Mouse (Mus musculus) induced T-regulatory cell, adult 2 months (primary cell): ENCODE data around the gene Cenpu.

ENCODE experiments used
- DNase-seq: peaks from one replicate; pipeline ENCODE4 v3.0.0-alpha.2; 2012; ENCODE audit warnings: low read depth

The Cenpu gene

GRCm38 (mm10) chr8:46599314-46599904 is 47.6 kb downstream of the Cenpu start:
- DNase-seq = no peak

DNA sequence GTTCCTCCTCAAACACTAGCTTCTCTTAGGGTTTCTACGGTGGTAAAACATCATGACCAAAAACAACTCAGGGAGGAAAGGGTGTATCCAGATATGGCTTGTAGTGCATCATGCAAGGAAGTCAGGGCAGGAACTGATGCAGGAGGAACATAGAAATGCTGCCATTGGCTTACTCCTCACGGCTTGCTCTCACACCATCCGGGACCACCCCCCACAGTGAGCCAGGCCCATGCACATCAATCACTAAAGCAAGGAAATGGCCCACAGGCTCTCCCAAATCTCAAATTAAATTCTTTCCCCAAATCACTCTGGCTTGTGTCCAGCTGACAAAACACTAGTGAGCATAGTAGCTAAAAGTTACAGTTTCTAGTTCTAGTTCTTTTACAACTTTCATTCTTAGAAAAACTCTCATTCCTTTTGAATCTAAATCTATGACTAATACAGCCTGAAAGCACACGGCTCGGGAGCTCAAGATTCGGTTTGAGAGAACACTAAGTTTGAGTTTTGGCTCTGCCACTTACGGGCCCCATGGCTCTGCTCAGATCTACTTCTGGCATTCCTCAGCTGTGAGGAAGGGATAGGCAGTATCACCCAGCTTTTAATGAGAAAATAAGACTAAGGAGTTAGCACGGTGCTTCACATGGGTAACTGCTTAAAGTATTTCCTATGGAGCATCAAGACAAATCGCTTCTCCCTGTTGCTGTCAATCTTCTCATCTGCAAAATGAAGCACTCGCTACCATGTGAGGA is 49.3 kb downstream of the Cenpu start:
- DNase-seq = no peak

DNA sequence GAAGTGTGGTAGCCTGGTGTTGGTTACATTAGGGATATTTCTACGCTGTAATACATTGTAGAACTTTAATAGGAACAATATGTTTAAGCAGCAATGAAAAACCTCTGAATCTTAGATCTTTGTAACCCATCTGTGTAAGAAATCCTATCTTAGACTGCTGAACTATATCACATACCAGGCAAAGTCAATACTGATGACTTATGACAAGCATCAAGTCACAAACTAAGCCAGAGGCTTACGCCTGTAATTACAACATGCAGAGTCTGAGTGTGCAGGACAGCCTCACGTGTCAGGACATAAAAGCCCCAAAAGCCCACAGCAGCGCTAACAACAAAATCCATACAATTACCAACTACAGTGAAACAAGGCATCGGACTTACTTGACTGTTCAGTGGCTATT is 51.8 kb downstream of the Cenpu start:
- no peak for DNase-seq

DNA sequence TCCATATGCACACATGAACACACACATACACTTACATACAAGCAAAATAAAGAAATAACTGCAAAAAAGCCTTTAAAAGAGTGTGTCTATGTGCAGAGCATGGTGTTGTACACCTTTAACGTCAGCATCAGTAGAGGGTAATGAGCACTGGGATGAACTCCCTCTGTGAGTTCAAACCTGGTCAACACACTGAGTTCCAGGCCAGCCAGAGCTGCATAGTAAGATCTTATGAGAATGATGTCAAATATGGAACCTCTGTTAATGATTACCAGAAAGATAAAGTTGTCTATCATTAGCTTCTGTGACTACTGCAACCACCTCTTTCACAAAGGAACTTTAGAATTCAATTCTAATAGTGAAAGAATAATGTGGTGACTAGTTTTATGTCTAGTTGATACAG is 55.1 kb downstream of the Cenpu start:
- no peak for DNase-seq

GRCm38 (mm10) chr8:46611557-46611956 is 59.7 kb downstream of the Cenpu start:
- peak; percentile 39 for DNase-seq

DNA sequence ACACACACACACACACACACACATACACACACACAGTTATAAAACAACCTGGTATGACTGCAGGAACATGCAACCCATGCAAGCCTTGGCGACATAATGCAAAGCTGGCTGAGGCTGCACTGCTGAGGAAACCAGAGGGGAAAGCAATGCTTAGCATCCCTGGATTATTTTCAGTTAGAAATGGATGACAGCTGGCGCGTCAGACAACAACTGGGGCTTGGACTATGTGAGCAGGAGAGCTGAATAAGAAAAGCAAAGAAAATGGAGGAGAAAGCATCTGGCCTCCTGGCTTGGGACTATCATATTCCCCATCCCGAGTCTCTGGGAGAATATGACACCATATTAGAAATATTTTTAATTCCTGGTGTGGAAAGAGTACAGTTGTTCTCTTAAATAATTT is 61.1 kb downstream of the Cenpu start:
- no peak for DNase-seq

GRCm38 (mm10) chr8:46613377-46613776 is 61.5 kb downstream of the Cenpu start:
- DNase-seq = no peak

DNA sequence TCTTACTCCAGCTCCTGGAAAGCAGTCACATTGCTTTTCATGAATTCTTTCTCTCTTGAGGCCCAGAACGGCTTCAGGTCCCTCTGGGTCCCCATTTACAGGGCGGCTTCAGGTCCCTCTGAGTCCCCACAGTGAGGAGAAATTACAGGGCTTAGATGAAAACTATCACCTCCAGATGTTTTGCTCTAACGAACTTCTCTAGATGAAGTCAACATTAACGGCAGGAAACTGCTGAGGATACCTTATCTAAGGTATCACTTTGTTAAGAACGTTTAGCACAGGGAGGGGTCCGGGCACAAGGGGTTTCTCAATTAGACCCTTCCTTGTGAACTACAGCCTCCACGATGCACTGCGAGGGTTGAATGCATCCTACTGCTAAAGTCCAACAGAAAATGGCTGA is 64.1 kb downstream of the Cenpu start:
- peak; percentile 59 for DNase-seq

DNA sequence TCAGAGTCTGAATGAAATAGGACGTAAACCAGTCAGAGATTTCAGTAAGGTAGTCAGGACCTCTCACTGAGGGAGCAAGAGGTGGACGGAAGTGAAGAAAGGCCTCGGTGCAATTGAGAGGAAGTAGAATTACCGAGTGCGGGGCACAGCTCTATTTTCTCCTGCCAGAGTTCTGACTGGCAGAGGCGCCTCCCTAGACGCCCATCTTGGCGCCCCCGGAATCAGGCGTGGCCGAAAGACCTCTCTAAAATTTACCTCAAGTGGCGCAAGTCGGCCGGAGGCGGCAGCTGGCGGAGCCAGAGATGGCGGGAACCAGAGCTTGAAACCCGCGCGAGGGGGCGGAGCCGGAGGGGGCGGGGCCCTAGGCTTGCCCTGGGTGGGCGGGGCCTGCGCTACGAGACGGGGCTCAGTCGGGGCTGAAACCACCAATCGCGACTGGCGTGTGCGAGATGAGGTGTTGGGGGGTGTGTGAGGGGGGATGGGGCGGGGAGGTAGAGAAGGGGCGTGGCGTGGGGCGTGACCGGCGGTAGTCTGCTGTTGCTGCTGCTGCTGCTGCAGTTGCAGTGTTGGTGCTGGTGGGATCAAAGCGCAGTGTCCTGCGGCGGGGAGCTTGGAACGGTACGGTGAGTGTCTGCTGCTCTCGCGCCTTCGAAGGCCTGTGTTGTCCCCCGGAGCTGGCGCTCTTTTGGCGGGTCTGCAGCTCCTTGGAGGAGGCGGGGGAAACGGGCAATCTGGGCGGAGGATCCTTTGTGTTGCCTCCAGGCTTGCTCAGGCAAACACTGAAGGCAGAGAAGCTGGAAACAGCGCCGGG is 65.3 kb downstream of the Cenpu start, which contains the start of the genes Primpol and Casp3:
Gene Primpol, minus strand, starts transcription at position 334 of the 811 bp plus-strand sequence.
Gene Casp3, plus strand, starts transcription at position 413 of the 811 bp plus-strand sequence.
- peak; percentile 98 for DNase-seq

DNA sequence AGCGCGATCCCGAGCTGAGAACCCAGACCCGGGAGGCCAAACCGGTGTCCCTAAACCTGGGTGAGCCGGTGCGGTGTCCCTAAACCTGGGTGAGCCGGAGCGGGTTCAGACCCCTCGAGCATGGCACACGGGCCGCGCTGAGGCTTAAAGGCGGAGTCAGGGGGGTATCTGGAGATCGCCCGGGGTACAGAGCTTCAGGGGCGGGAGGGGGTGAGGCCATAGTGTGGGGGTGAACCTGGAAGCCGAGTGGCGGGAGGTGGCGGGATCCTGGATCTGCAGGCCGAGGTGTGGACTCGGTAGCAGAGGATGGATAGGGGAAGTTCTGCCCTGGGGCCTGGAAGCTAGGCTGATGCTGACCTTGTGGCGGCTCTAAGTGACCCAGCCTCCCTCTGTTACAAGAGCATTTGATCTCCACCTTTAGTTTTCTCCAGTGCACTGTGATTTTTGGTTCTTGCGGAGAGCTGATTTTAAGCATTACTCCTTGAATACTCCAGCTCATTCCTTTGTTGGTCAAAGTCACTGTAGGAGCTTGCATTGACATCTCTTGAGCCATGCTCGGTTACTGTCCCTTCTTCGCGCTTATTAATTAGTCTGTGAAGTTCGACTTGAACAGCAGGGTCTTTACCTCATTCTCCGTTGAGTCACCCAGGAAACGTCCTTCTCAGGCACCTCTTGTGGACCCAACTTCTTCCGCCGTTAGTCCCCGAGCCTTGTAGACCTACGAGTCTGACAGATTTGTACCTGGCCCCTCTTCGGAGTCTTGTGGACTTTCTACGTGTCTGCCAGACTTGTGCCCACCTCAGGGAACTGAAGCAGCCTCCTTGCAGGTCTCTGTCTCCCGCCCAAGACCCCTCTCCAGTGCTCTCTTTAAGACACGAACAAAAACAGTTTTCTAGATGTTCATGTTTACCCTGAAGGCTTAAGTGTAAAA is 66.1 kb downstream of the Cenpu start:
- DNase-seq = peak; percentile 69

DNA sequence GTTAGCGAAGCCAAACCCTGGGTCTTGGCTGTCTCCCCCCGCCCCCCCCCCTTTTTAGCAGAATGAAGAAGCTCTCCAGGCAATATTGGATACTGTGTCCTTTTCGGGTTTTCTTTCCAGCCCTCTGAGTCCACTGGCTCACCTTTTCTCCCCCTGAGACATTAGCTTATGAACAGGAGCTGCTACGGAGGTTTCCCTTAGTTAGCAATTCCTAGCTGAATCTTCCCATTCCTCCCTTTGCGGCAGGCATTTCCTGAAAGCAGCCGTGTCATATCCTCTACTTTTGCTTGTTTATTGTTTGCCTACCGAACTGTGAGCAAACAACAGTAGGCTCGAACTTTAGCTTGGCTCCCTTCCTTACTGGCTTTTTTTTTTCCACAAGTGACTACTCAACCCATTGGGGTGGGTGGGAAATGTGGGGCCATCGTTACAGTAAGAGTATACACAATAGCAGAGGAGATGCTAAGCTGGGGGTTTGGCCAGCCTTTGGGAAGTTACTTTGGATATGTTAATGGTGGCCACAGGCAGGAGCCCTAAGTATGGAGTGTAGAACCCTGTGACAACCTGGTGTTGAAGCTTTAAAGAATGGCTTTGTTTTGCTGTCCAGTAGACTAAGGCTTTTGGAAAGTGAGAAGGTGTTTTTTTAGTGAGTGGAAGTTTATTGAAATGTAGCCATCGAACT is 67.0 kb downstream of the Cenpu start:
- peak; percentile 49 for DNase-seq

- DNase-seq = no peak
Observed at GRCm38 (mm10) chr8:46622446-46623270, 70.8 kb downstream of the Cenpu start.

GRCm38 (mm10) chr8:46625166-46625565 is 73.3 kb downstream of the Cenpu start:
- DNase-seq = no peak

DNA sequence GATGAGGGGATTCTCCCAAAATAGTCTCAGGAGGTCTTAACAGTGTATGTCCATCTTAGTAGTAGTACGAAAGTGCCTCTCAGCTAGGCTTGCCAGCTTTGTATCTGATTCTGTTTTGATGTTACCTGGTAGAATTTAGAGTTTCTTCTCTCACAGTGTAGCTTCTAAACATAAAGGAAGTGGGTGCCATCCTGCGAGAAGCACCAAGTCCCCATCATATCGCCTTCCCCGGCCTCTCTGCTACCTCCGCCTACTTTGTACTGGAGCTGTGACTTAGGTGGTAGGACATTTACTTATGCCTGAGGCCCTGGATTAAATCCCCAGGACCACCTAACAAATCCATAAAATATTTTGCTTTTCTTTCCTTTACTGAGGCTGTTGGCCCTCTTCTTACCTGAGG is 74.8 kb downstream of the Cenpu start:
- no peak for DNase-seq

DNA sequence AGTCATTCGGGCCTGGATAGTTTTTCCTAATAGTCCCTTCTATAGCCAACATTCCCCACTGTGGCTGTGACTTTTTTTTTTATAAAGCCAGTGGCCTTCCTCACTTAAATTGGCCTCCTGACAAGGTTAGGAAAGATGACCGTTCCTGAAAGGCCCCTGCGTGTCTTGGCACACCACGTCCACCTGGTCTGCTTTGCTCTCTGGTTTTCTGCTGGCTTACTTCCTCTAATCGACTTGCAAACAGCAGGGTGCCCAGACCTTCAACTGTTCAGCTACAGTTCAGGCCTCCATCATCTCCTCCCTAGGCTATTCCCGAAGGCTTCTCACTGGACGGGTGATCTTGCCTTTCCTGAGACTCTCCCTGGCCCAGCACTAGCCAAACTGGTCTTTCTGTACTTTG is 76.1 kb downstream of the Cenpu start:
- DNase-seq = no peak

DNA sequence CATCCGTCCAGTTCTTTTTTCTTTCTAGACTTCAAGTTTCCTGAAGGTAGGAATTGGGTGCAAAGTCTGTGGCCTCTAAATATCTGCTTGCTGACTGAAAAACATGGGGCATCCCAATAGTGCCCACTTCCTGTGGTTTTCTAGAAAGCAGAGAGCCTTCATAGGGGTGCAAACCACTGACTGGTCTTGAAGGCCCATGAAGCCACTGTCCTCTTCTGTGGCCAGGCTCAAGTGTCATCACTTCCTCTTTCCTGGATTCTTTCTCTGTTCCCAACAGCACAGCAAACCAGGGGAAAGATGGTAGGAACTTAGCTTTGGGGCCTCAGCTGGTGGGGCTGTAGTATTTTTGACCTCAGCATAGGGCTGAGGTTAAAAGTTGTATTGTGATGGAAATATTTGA is 76.8 kb downstream of the Cenpu start:
- no peak for DNase-seq
